ENCODE assay signal across 8 mouse cellular contexts in genomic region chr8:71881618-71882274, GRCm38 (mm10). TPM values are rescaled to one million over a fixed set of nuclear protein-coding genes. Genes with fewer than 3 reads are reported as not detected.
A peak's percentile ranks its signal among the peaks of the same experiment; 100 is the strongest.
DNase-seq lines count a peak whose midpoint lies in the region; ATAC-seq and TF ChIP-seq lines count a peak whose summit lies in the region.

Gene Zfp709, plus strand, starts transcription at chr8:71882019.

- no peaks in the 10 kb centered on the region for H3K4me1 ChIP-seq in embryonic facial prominence, embryonic 11.5 days (ENCODE audit: control insufficient read depth, insufficient read depth, low read length)
- H3K4me1 ChIP-seq in intestine, postnatal 0 days (replicated peaks; ENCODE audit: control insufficient read depth, insufficient read depth, low read length): no peaks in the 10 kb centered on the region
- H3K4me1 ChIP-seq in midbrain, embryonic 10.5 days: peaks cover 13% of the 10 kb centered on the region

- 0 out of 2 replicates have a peak, but pooled peaks cover 2% of the 10 kb centered on the region for H3K36me3 ChIP-seq in embryonic facial prominence, embryonic 11.5 days (replicated peaks; ENCODE audit: control insufficient read depth, insufficient read depth, low read depth, low read length)
- H3K36me3 ChIP-seq in intestine, postnatal 0 days (ENCODE audit: control insufficient read depth, insufficient read depth): peaks cover 16% of the 10 kb centered on the region
- H3K36me3 ChIP-seq in midbrain, embryonic 10.5 days: peaks cover 27% of the 10 kb centered on the region

- intact Hi-C loops in left cerebral cortex, postnatal 36 days (cut with DNase I): no loop called here

- TF ChIP-seq CTCF in intestine, postnatal 0 days (IDR thresholded peaks at IDR 0.05; ENCODE audit: low read depth): no peak

- 0 out of 2 replicates have a peak, but pooled peaks cover 3% of the 10 kb centered on the region for H3K9me3 ChIP-seq in embryonic facial prominence, embryonic 11.5 days (replicated peaks; ENCODE audit: control insufficient read depth, low read length)
- peaks cover 18% of the 10 kb centered on the region for H3K9me3 ChIP-seq in intestine, postnatal 0 days (ENCODE audit: control insufficient read depth)
- peaks cover 27% of the 10 kb centered on the region for H3K9me3 ChIP-seq in midbrain, embryonic 10.5 days (replicated peaks)

- peak within 1 kb of the TSS; percentile 63 for H3K4me3 ChIP-seq in embryonic facial prominence, embryonic 11.5 days (ENCODE audit: low read depth, low read length)
- H3K4me3 ChIP-seq in intestine, postnatal 0 days (ENCODE audit: low read depth, low read length): peak within 1 kb of the TSS; percentile 63
- peak within 1 kb of the TSS; percentile 78 for H3K4me3 ChIP-seq in midbrain, embryonic 10.5 days

- peak within 1 kb of the TSS; percentile 91 for H3K4me2 ChIP-seq in embryonic facial prominence, embryonic 11.5 days (ENCODE audit: low read depth, low read length)
- H3K4me2 ChIP-seq in intestine, postnatal 0 days (replicated peaks; ENCODE audit: low read depth): peak within 1 kb of the TSS; percentile 94

- H3K9ac ChIP-seq in embryonic facial prominence, embryonic 11.5 days (replicated peaks; ENCODE audit: low read length): peak within 1 kb of the TSS; percentile 91
- peak within 1 kb of the TSS; percentile 65 for H3K9ac ChIP-seq in intestine, postnatal 0 days (ENCODE audit: low read depth, low read length)

- ATAC-seq in embryonic facial prominence, embryonic 11.5 days (replicated peaks; ENCODE audit: insufficient number of reproducible peaks, low FRiP score, low TSS enrichment, low read depth): peak; percentile 87
- ATAC-seq in intestine, postnatal 0 days: peak; percentile 85

- peak; percentile 79 to 80 for DNase-seq in adrenal gland, postnatal 36 days
- DNase-seq in embryonic facial prominence, embryonic 11.5 days (ENCODE audit: low spot score): peak; percentile 62
- peak; percentile 19 for DNase-seq in gonadal fat pad, adult 2 months (ENCODE audit: low read depth)
- DNase-seq in left cerebral cortex, postnatal 36 days (ENCODE audit: low spot score in 2 of 2): peak; percentile 73 to 78
- DNase-seq in midbrain, embryonic 10.5 days (ENCODE audit: low spot score): peak; percentile 74
- peak; percentile 53 to 68 for DNase-seq in right cerebral cortex, postnatal 36 days (ENCODE audit: low spot score in 2 of 2)
- DNase-seq in adipocyte (ENCODE audit: low spot score): no peak

- 4% methylated on average over 45 of the region's 45 CpGs for WGBS in embryonic facial prominence, embryonic 11.5 days
- 5% methylated on average over 45 of the region's 45 CpGs for WGBS in intestine, postnatal 0 days
- 8% methylated on average over 45 of the region's 45 CpGs for WGBS in midbrain, embryonic 10.5 days

- 0 out of 2 replicates have a peak within 1 kb of the TSS, but pooled peaks have one; percentile 41 for H3K27ac ChIP-seq in embryonic facial prominence, embryonic 11.5 days (replicated peaks; ENCODE audit: low read depth, low read length)
- H3K27ac ChIP-seq in intestine, postnatal 0 days (ENCODE audit: low read depth, low read length): peak within 1 kb of the TSS; percentile 63
- peak within 1 kb of the TSS; percentile 91 for H3K27ac ChIP-seq in midbrain, embryonic 10.5 days (replicated peaks)

- H3K27me3 ChIP-seq in embryonic facial prominence, embryonic 11.5 days (ENCODE audit: control insufficient read depth, insufficient read depth, low read length): no peaks in the 10 kb centered on the region
- no peaks in the 10 kb centered on the region for H3K27me3 ChIP-seq in intestine, postnatal 0 days (replicated peaks; ENCODE audit: control insufficient read depth, insufficient read depth, low read length)
- H3K27me3 ChIP-seq in midbrain, embryonic 10.5 days (ENCODE audit: low read depth, poor library complexity, severe bottlenecking): peaks cover 5% of the 10 kb centered on the region

RNA-seq across cellular contexts. Expression of gene Zfp709, which starts in this region (rescaled TPM):
- 1 to 10 TPM; 4.8 to 6.9 TPM for total RNA-seq in adrenal gland, postnatal 36 days (2021)
- polyA plus RNA-seq in embryonic facial prominence, embryonic 11.5 days (2014; fragmentation: Nextera tagmentation; extraction: Ambion mirVana): 8.1 and 8.9 TPM in 2 replicates
- polyA plus RNA-seq in gonadal fat pad, adult 2 months (2012; rRNA removed): 0.95 and 1.3 TPM in 2 replicates
- polyA plus RNA-seq in intestine, postnatal 0 days (2015; fragmentation: Nextera tagmentation; extraction: Ambion mirVana): 4.0 and 4.8 TPM in 2 replicates
- 10 to 100 TPM in 1 of 2 experiments, 1 to 10 TPM in 1; 8.7 to 13.6 TPM for total RNA-seq in left cerebral cortex, postnatal 36 days (2021)
- polyA plus RNA-seq in midbrain, embryonic 10.5 days (2016; fragmentation: Nextera tagmentation; extraction: Ambion mirVana): 5.3 and 5.4 TPM in 2 replicates

Comparison
In these comparisons a context has a peak if more than half of its experiments do, and no peak if none do; other contexts are left out.
1. H3K27ac ChIP-seq: peak in every context shown above with its lines; median percentile 91 in midbrain, embryonic 10.5 days; 63 in intestine, postnatal 0 days; 41 in embryonic facial prominence, embryonic 11.5 days.